Mouse (Mus musculus): Measurements from ENCODE around the gene Hist1h2bk.

Gene Hist1h2bk

GRCm38 (mm10) chr13:22015479-22016450 is 19.9 kb upstream of the Hist1h2bk start:
- DNase-seq: peak; percentile 86

- peak; percentile 61 for DNase-seq
These were observed 15.5 kb upstream of the Hist1h2bk start for GRCm38 (mm10) chr13:22019934-22020835.

- peak; percentile 51 for DNase-seq
These were observed 14.8 kb upstream of the Hist1h2bk start for GRCm38 (mm10) chr13:22020901-22021339.

GRCm38 (mm10) chr13:22021581-22021980 is 14.1 kb upstream of the Hist1h2bk start:
- DNase-seq: no peak

- DNase-seq: peak; percentile 80
These were observed 13.4 kb upstream of the Hist1h2bk start for GRCm38 (mm10) chr13:22022241-22022640.

GRCm38 (mm10) chr13:22026058-22027031 is 9.3 kb upstream of the Hist1h2bk start:
- DNase-seq: peak; percentile 89

GRCm38 (mm10) chr13:22028673-22029460 is 6.8 kb upstream of the Hist1h2bk start:
- peak; percentile 92 for DNase-seq

GRCm38 (mm10) chr13:22029928-22030327 is 5.7 kb upstream of the Hist1h2bk start:
- DNase-seq: no peak

GRCm38 (mm10) chr13:22030493-22030892 is 5.2 kb upstream of the Hist1h2bk start:
- no peak for DNase-seq

- no peak for DNase-seq
These were observed 1.8 kb upstream of the Hist1h2bk start for GRCm38 (mm10) chr13:22033741-22034442.

- no peak for DNase-seq
These were observed 1.0 kb upstream of the Hist1h2bk start for GRCm38 (mm10) chr13:22034443-22035266.

GRCm38 (mm10) chr13:22036149-22036956 is 683 bp downstream of the Hist1h2bk start:
- DNase-seq: peak; percentile 41

GRCm38 (mm10) chr13:22036986-22037385 is 1.3 kb downstream of the Hist1h2bk start:
- no peak for DNase-seq

GRCm38 (mm10) chr13:22037415-22037814 is 1.7 kb downstream of the Hist1h2bk start:
- DNase-seq: no peak

- no peak for DNase-seq
These were observed 3.7 kb downstream of the Hist1h2bk start for GRCm38 (mm10) chr13:22039364-22039763.

GRCm38 (mm10) chr13:22039951-22040463 is 4.3 kb downstream of the Hist1h2bk start:
- DNase-seq: no peak

GRCm38 (mm10) chr13:22040464-22041141 is 4.9 kb downstream of the Hist1h2bk start:
- no peak for DNase-seq

GRCm38 (mm10) chr13:22041142-22041536 is 5.5 kb downstream of the Hist1h2bk start, which contains the start of gene Hist1h4i:
Gene Hist1h4i, minus strand, starts transcription at chr13:22041362.
- DNase-seq: peak; percentile 99
